Mouse (Mus musculus): Measurements from ENCODE around the gene Cacna1d. TPM values are rescaled to one million over a fixed set of nuclear protein-coding genes. Genes with fewer than 3 reads are reported as not detected.

Gene Cacna1d
- polyA plus RNA-seq, 1 experiment from 2014 or later, result 0.12 TPM

- Histone ChIP-seq H3K27me3 (ENCODE audit: control insufficient read depth, insufficient read depth, low read depth, low read length) (no peaks in the 10 kb centered on the region), H3K27ac (ENCODE audit: low read length) (no peak overlapping the region), H3K4me2 (ENCODE audit: low read depth, low read length) (no peak overlapping the region), H3K9me3 (replicated peaks; ENCODE audit: control insufficient read depth, low read length) (no peaks in the 10 kb centered on the region), H3K9ac (ENCODE audit: low read depth, low read length) (no peak overlapping the region), H3K4me3 (ENCODE audit: low read depth, low read length) (no peak overlapping the region), H3K4me1 (ENCODE audit: control insufficient read depth, low read depth, low read length) (no peaks in the 10 kb centered on the region), H3K36me3 (ENCODE audit: control insufficient read depth, insufficient read depth) (no peaks in the 10 kb centered on the region)
- 43% methylated on average over 20 of the region's 20 CpGs for WGBS (ENCODE audit: insufficient replicate concordance)
- ATAC-seq (ENCODE audit: low read depth), result no peak
Observed at GRCm38 (mm10) chr14:30124951-30125690, 366.1 kb downstream of the Cacna1d start.

GRCm38 (mm10) chr14:30120023-30120422 lies 371.2 kb downstream of the Cacna1d start:
- H3K4me3 ChIP-seq (ENCODE audit: low read depth, low read length), result no peak overlapping the region
- H3K9ac ChIP-seq (ENCODE audit: low read depth, low read length), result no peak overlapping the region
- no peaks in the 10 kb centered on the region for H3K4me1 ChIP-seq (ENCODE audit: control insufficient read depth, low read depth, low read length)
- no peak overlapping the region for H3K4me2 ChIP-seq (ENCODE audit: low read depth, low read length)
- no peak overlapping the region for H3K27ac ChIP-seq (ENCODE audit: low read length)
- no peak for ATAC-seq (ENCODE audit: low read depth)
- WGBS (ENCODE audit: insufficient replicate concordance), result 54% methylated on average over 5 of the region's 5 CpGs
- no peaks in the 10 kb centered on the region for H3K36me3 ChIP-seq (ENCODE audit: control insufficient read depth, insufficient read depth)
- H3K9me3 ChIP-seq (replicated peaks; ENCODE audit: control insufficient read depth, low read length), result no peaks in the 10 kb centered on the region
- H3K27me3 ChIP-seq (ENCODE audit: control insufficient read depth, insufficient read depth, low read depth, low read length), result no peaks in the 10 kb centered on the region

- Histone ChIP-seq H3K9ac (ENCODE audit: low read depth, low read length) (no peak overlapping the region), H3K27ac (ENCODE audit: low read length) (no peak overlapping the region), H3K4me1 (ENCODE audit: control insufficient read depth, low read depth, low read length) (no peaks in the 10 kb centered on the region), H3K36me3 (ENCODE audit: control insufficient read depth, insufficient read depth) (no peaks in the 10 kb centered on the region), H3K4me3 (ENCODE audit: low read depth, low read length) (no peak overlapping the region), H3K27me3 (ENCODE audit: control insufficient read depth, insufficient read depth, low read depth, low read length) (no peaks in the 10 kb centered on the region), H3K9me3 (replicated peaks; ENCODE audit: control insufficient read depth, low read length) (no peaks in the 10 kb centered on the region), H3K4me2 (ENCODE audit: low read depth, low read length) (no peak overlapping the region)
- 44% methylated on average over 9 of the region's 9 CpGs for WGBS (ENCODE audit: insufficient replicate concordance)
- ATAC-seq (ENCODE audit: low read depth), result no peak
Observed at GRCm38 (mm10) chr14:30113392-30114108, 377.7 kb downstream of the Cacna1d start.

- Histone ChIP-seq H3K27ac (ENCODE audit: low read length) (no peak overlapping the region), H3K9ac (ENCODE audit: low read depth, low read length) (no peak overlapping the region), H3K4me3 (ENCODE audit: low read depth, low read length) (no peak overlapping the region), H3K36me3 (ENCODE audit: control insufficient read depth, insufficient read depth) (no peaks in the 10 kb centered on the region), H3K27me3 (ENCODE audit: control insufficient read depth, insufficient read depth, low read depth, low read length) (no peaks in the 10 kb centered on the region), H3K4me2 (ENCODE audit: low read depth, low read length) (no peak overlapping the region), H3K9me3 (replicated peaks; ENCODE audit: control insufficient read depth, low read length) (no peaks in the 10 kb centered on the region), H3K4me1 (ENCODE audit: control insufficient read depth, low read depth, low read length) (peaks cover 3% of the 10 kb centered on the region; the same call in 1 of the 2 replicates)
- 31% methylated on average over 2 of the region's 2 CpGs for WGBS (ENCODE audit: insufficient replicate concordance)
- ATAC-seq (ENCODE audit: low read depth), result no peak
Observed at GRCm38 (mm10) chr14:30109079-30109478, 382.2 kb downstream of the Cacna1d start.

- H3K9ac ChIP-seq (ENCODE audit: low read depth, low read length), result no peak overlapping the region
- no peaks in the 10 kb centered on the region for H3K9me3 ChIP-seq (replicated peaks; ENCODE audit: control insufficient read depth, low read length)
- no peak overlapping the region for H3K27ac ChIP-seq (ENCODE audit: low read length)
- no peak for ATAC-seq (ENCODE audit: low read depth)
- no peaks in the 10 kb centered on the region for H3K27me3 ChIP-seq (ENCODE audit: control insufficient read depth, insufficient read depth, low read depth, low read length)
- peaks cover 3% of the 10 kb centered on the region; the same call in 1 of the 2 replicates for H3K4me1 ChIP-seq (ENCODE audit: control insufficient read depth, low read depth, low read length)
- WGBS (ENCODE audit: insufficient replicate concordance), result 58% methylated on average over 4 of the region's 4 CpGs
- no peak overlapping the region for H3K4me3 ChIP-seq (ENCODE audit: low read depth, low read length)
- no peaks in the 10 kb centered on the region for H3K36me3 ChIP-seq (ENCODE audit: control insufficient read depth, insufficient read depth)
- H3K4me2 ChIP-seq (ENCODE audit: low read depth, low read length), result no peak overlapping the region
Observed at GRCm38 (mm10) chr14:30106550-30106949, 384.7 kb downstream of the Cacna1d start.

GRCm38 (mm10) chr14:30105551-30105950 lies 385.7 kb downstream of the Cacna1d start:
- H3K4me1 ChIP-seq (ENCODE audit: control insufficient read depth, low read depth, low read length), result peaks cover 3% of the 10 kb centered on the region; the same call in 1 of the 2 replicates
- no peak overlapping the region for H3K9ac ChIP-seq (ENCODE audit: low read depth, low read length)
- no peak overlapping the region for H3K4me3 ChIP-seq (ENCODE audit: low read depth, low read length)
- no peaks in the 10 kb centered on the region for H3K36me3 ChIP-seq (ENCODE audit: control insufficient read depth, insufficient read depth)
- no peak for ATAC-seq (ENCODE audit: low read depth)
- H3K27ac ChIP-seq (ENCODE audit: low read length), result no peak overlapping the region
- no peaks in the 10 kb centered on the region for H3K9me3 ChIP-seq (replicated peaks; ENCODE audit: control insufficient read depth, low read length)
- WGBS (ENCODE audit: insufficient replicate concordance), result 59% methylated on average over 6 of the region's 6 CpGs
- H3K27me3 ChIP-seq (ENCODE audit: control insufficient read depth, insufficient read depth, low read depth, low read length), result no peaks in the 10 kb centered on the region
- H3K4me2 ChIP-seq (ENCODE audit: low read depth, low read length), result no peak overlapping the region

GRCm38 (mm10) chr14:30103946-30104536 lies 387.2 kb downstream of the Cacna1d start:
- H3K36me3 ChIP-seq (ENCODE audit: control insufficient read depth, insufficient read depth), result no peaks in the 10 kb centered on the region
- no peaks in the 10 kb centered on the region for H3K27me3 ChIP-seq (ENCODE audit: control insufficient read depth, insufficient read depth, low read depth, low read length)
- no peak overlapping the region for H3K9ac ChIP-seq (ENCODE audit: low read depth, low read length)
- H3K27ac ChIP-seq (ENCODE audit: low read length), result no peak overlapping the region
- peaks cover 3% of the 10 kb centered on the region; the same call in 1 of the 2 replicates for H3K4me1 ChIP-seq (ENCODE audit: control insufficient read depth, low read depth, low read length)
- no peaks in the 10 kb centered on the region for H3K9me3 ChIP-seq (replicated peaks; ENCODE audit: control insufficient read depth, low read length)
- ATAC-seq (ENCODE audit: low read depth), result no peak
- 40% methylated on average over 8 of the region's 8 CpGs for WGBS (ENCODE audit: insufficient replicate concordance)
- no peak overlapping the region for H3K4me2 ChIP-seq (ENCODE audit: low read depth, low read length)
- no peak overlapping the region for H3K4me3 ChIP-seq (ENCODE audit: low read depth, low read length)

GRCm38 (mm10) chr14:30097239-30097638 lies 394.0 kb downstream of the Cacna1d start:
- H3K36me3 ChIP-seq (ENCODE audit: control insufficient read depth, insufficient read depth), result no peaks in the 10 kb centered on the region
- H3K4me2 ChIP-seq (ENCODE audit: low read depth, low read length), result no peak overlapping the region
- no peak overlapping the region for H3K27ac ChIP-seq (ENCODE audit: low read length)
- H3K27me3 ChIP-seq (ENCODE audit: control insufficient read depth, insufficient read depth, low read depth, low read length), result no peaks in the 10 kb centered on the region
- 27% methylated on average over 5 of the region's 5 CpGs for WGBS (ENCODE audit: insufficient replicate concordance)
- H3K9me3 ChIP-seq (replicated peaks; ENCODE audit: control insufficient read depth, low read length), result no peaks in the 10 kb centered on the region
- H3K4me3 ChIP-seq (ENCODE audit: low read depth, low read length), result no peak overlapping the region
- H3K9ac ChIP-seq (ENCODE audit: low read depth, low read length), result no peak overlapping the region
- H3K4me1 ChIP-seq (ENCODE audit: control insufficient read depth, low read depth, low read length), result no peaks in the 10 kb centered on the region
- no peak for ATAC-seq (ENCODE audit: low read depth)

GRCm38 (mm10) chr14:30092426-30092825 lies 398.8 kb downstream of the Cacna1d start:
- H3K4me3 ChIP-seq (ENCODE audit: low read depth, low read length), result no peak overlapping the region
- H3K27me3 ChIP-seq (ENCODE audit: control insufficient read depth, insufficient read depth, low read depth, low read length), result no peaks in the 10 kb centered on the region
- H3K27ac ChIP-seq (ENCODE audit: low read length), result no peak overlapping the region
- no peak for ATAC-seq (ENCODE audit: low read depth)
- no peak overlapping the region for H3K9ac ChIP-seq (ENCODE audit: low read depth, low read length)
- H3K9me3 ChIP-seq (replicated peaks; ENCODE audit: control insufficient read depth, low read length), result no peaks in the 10 kb centered on the region
- H3K4me1 ChIP-seq (ENCODE audit: control insufficient read depth, low read depth, low read length), result no peaks in the 10 kb centered on the region
- H3K36me3 ChIP-seq (ENCODE audit: control insufficient read depth, insufficient read depth), result no peaks in the 10 kb centered on the region
- 13% methylated on average over 4 of the region's 4 CpGs for WGBS (ENCODE audit: insufficient replicate concordance)
- no peak overlapping the region for H3K4me2 ChIP-seq (ENCODE audit: low read depth, low read length)
